Mouse (Mus musculus): ENCODE measurements around the gene Pkd1.

The Pkd1 gene

GRCm38 (mm10) chr17:24567034-24567779, 17.6 kb downstream of the Pkd1 start:
- peak; percentile 65 to 73 for DNase-seq

- no peak for DNase-seq
Observed at GRCm38 (mm10) chr17:24569837-24570236, 20.2 kb downstream of the Pkd1 start.

GRCm38 (mm10) chr17:24572651-24573245, 23.1 kb downstream of the Pkd1 start:
- no peak for DNase-seq

- no peak for DNase-seq
Observed at GRCm38 (mm10) chr17:24573811-24574210, 24.2 kb downstream of the Pkd1 start.

- no peak for DNase-seq
Observed at GRCm38 (mm10) chr17:24579532-24579931, 29.9 kb downstream of the Pkd1 start.

GRCm38 (mm10) chr17:24580287-24580686, 30.7 kb downstream of the Pkd1 start:
- DNase-seq: no peak

- peak in 1 of 2 experiments; percentile 23 for DNase-seq
Observed at GRCm38 (mm10) chr17:24583599-24584460, 34.2 kb downstream of the Pkd1 start.

GRCm38 (mm10) chr17:24584520-24584919, 34.9 kb downstream of the Pkd1 start:
- DNase-seq: no peak

- DNase-seq: no peak
Observed at GRCm38 (mm10) chr17:24586532-24586931, 36.9 kb downstream of the Pkd1 start.

- DNase-seq: peak; percentile 22 to 24
Observed at GRCm38 (mm10) chr17:24590943-24591342, 41.3 kb downstream of the Pkd1 start.

- no peak for DNase-seq
Observed at GRCm38 (mm10) chr17:24591695-24592094, 42.1 kb downstream of the Pkd1 start.

GRCm38 (mm10) chr17:24593248-24593647, 43.6 kb downstream of the Pkd1 start:
- no peak for DNase-seq

GRCm38 (mm10) chr17:24593992-24594890, 44.6 kb downstream of the Pkd1 start:
- no peak for DNase-seq

- no peak for DNase-seq
Observed at GRCm38 (mm10) chr17:24595126-24596072, 45.8 kb downstream of the Pkd1 start.

- no peak for DNase-seq
Observed at GRCm38 (mm10) chr17:24596073-24596466, 46.4 kb downstream of the Pkd1 start.

- no peak for DNase-seq
Observed at GRCm38 (mm10) chr17:24596471-24597183, 47.0 kb downstream of the Pkd1 start.

GRCm38 (mm10) chr17:24597989-24598388, 48.4 kb downstream of the Pkd1 start:
- no peak for DNase-seq

- DNase-seq: no peak
Observed at GRCm38 (mm10) chr17:24600502-24600901, 50.9 kb downstream of the Pkd1 start.

- DNase-seq: no peak
Observed at GRCm38 (mm10) chr17:24603961-24604360, 54.3 kb downstream of the Pkd1 start.

GRCm38 (mm10) chr17:24604557-24604956, 54.9 kb downstream of the Pkd1 start:
- DNase-seq: no peak

- no peak for DNase-seq
Observed at GRCm38 (mm10) chr17:24608370-24608769, 58.7 kb downstream of the Pkd1 start.

Measured in lung, adult 18-20 months (tissue).